Mouse (Mus musculus) heart, embryonic 13.5 days (tissue): ENCODE measurements at regions not wholly inside any gene's neighbourhood (a gene's known extent, or its start where the extent isn't known, plus 50 kb on each side); places are given as distances from the start of the nearest gene placed in this dataset.
"Not testable (repeated sequence)": the region's sequence is repeated elsewhere in the genome, so short reads cannot be mapped to it uniquely, and the experiment has no call there.

ENCODE experiments used
- ATAC-seq: fragments of 200-750 bp; cut with Nextera tagmentation; 2 replicates; pipeline ENCODE4 v1.8.0; 2017; ENCODE audit warnings: moderate TSS enrichment; ENCODE audit not compliant: insufficient number of reproducible peaks, low FRiP score, low TSS enrichment; ENCODE audit errors: extremely low read depth
- H3K27ac ChIP-seq: fragments of 300-500 bp; sonication (generic); replicated peaks from 2 replicates; pipeline ENCODE4 v1.5.1; 2015; ENCODE audit warnings: moderate library complexity, mild to moderate bottlenecking, inconsistent platforms
- H3K27me3 ChIP-seq: fragments of 300-500 bp; sonication (generic); replicated peaks from 2 replicates; pipeline ENCODE4 v1.6.1; 2015; ENCODE audit warnings: mild to moderate bottlenecking, inconsistent platforms
- H3K36me3 ChIP-seq: fragments of 300-500 bp; sonication (generic); 2 replicates; pipeline ENCODE4 v1.6.1; 2015; ENCODE audit warnings: mild to moderate bottlenecking, inconsistent platforms
- H3K4me1 ChIP-seq: fragments of 300-500 bp; sonication (generic); 2 replicates; pipeline ENCODE4 v1.6.1; 2015; ENCODE audit warnings: inconsistent platforms
- H3K4me2 ChIP-seq: fragments of 300-500 bp; sonication (generic); 2 replicates; pipeline ENCODE4 v1.6.1; 2015; ENCODE audit warnings: inconsistent platforms, mild to moderate bottlenecking, moderate library complexity
- H3K4me3 ChIP-seq: fragments of 300-500 bp; sonication (generic); 2 replicates; pipeline ENCODE4 v1.5.1; 2015; ENCODE audit warnings: moderate library complexity, mild to moderate bottlenecking, inconsistent platforms
- H3K9ac ChIP-seq: fragments of 300-500 bp; sonication (generic); 2 replicates; pipeline ENCODE4 v1.6.1; 2015; ENCODE audit warnings: inconsistent platforms, mild to moderate bottlenecking, moderate library complexity
- H3K9me3 ChIP-seq: fragments of 300-500 bp; sonication (generic); 2 replicates; pipeline ENCODE4 v1.6.1; 2016; ENCODE audit warnings: inconsistent platforms
- WGBS: fragments of 180-500 bp; shearing (Covaris S2); methylation state at CpG from one replicate; pipeline ENCODE4 v1.1.7; 2015; ENCODE audit warnings: mixed read lengths; 5-methylcytosine and 5-hydroxymethylcytosine counted together

- H3K27ac ChIP-seq = no peak overlapping the region
- H3K9me3 ChIP-seq = no peaks in the 10 kb centered on the region; the same call in 1 of the 2 replicates
- no peak overlapping the region for H3K4me2 ChIP-seq
- H3K4me3 ChIP-seq = no peak overlapping the region
- H3K4me1 ChIP-seq = peaks cover 18% of the 10 kb centered on the region
- no peaks in the 10 kb centered on the region for H3K27me3 ChIP-seq
- ATAC-seq = no peak
- WGBS = 86% methylated on average over 2 of the region's 2 CpGs
- no peaks in the 10 kb centered on the region for H3K36me3 ChIP-seq
- H3K9ac ChIP-seq = no peak overlapping the region
These were observed 240.4 kb downstream of the Enc1 start for GRCm38 (mm10) chr13:97481259-97481658.

- no peaks in the 10 kb centered on the region for H3K27me3 ChIP-seq
- H3K9me3 ChIP-seq = no peaks in the 10 kb centered on the region; the same call in 1 of the 2 replicates
- H3K36me3 ChIP-seq = no peaks in the 10 kb centered on the region
- no peak overlapping the region for H3K4me2 ChIP-seq
- H3K27ac ChIP-seq = no peak overlapping the region
- H3K4me1 ChIP-seq = peaks cover 6% of the 10 kb centered on the region
- 57% methylated on average over 10 of the region's 10 CpGs for WGBS
- H3K4me3 ChIP-seq = no peak overlapping the region
- no peak overlapping the region for H3K9ac ChIP-seq
- ATAC-seq = no peak
These were observed 238.2 kb downstream of the Enc1 start for GRCm38 (mm10) chr13:97479066-97479586.

- no peak overlapping the region for H3K27ac ChIP-seq
- no peak for ATAC-seq
- H3K4me1 ChIP-seq = peaks cover 12% of the 10 kb centered on the region
- no peak overlapping the region for H3K9ac ChIP-seq
- H3K27me3 ChIP-seq = no peaks in the 10 kb centered on the region
- 53% methylated on average over 3 of the region's 3 CpGs for WGBS
- H3K9me3 ChIP-seq = no peaks in the 10 kb centered on the region
- H3K4me2 ChIP-seq = no peak overlapping the region
- H3K4me3 ChIP-seq = no peak overlapping the region
- H3K36me3 ChIP-seq = no peaks in the 10 kb centered on the region
These were observed 233.1 kb downstream of the Enc1 start for GRCm38 (mm10) chr13:97473971-97474365.

GRCm38 (mm10) chr13:97473256-97473970, 232.5 kb downstream of the Enc1 start:
- H3K4me3 ChIP-seq = no peak overlapping the region
- H3K27ac ChIP-seq = no peak overlapping the region
- H3K9me3 ChIP-seq = no peaks in the 10 kb centered on the region
- no peak for ATAC-seq
- no peaks in the 10 kb centered on the region for H3K36me3 ChIP-seq
- H3K4me2 ChIP-seq = no peak overlapping the region
- 90% methylated on average over 7 of the region's 7 CpGs for WGBS
- no peak overlapping the region for H3K9ac ChIP-seq
- H3K4me1 ChIP-seq = peaks cover 12% of the 10 kb centered on the region
- H3K27me3 ChIP-seq = no peaks in the 10 kb centered on the region

- Histone ChIP-seq H3K9me3 (peaks cover 5% of the 10 kb centered on the region; the same call in 1 of the 2 replicates), H3K4me2 (no peak overlapping the region), H3K36me3 (no peaks in the 10 kb centered on the region), H3K27ac (no peak overlapping the region), H3K27me3 (no peaks in the 10 kb centered on the region), H3K4me3 (no peak overlapping the region), H3K4me1 (peaks cover 12% of the 10 kb centered on the region), H3K9ac (no peak overlapping the region)
- no peak for ATAC-seq
- 47% methylated on average over 10 of the region's 10 CpGs for WGBS
These were observed 229.1 kb downstream of the Enc1 start for GRCm38 (mm10) chr13:97469999-97470398.

DNA sequence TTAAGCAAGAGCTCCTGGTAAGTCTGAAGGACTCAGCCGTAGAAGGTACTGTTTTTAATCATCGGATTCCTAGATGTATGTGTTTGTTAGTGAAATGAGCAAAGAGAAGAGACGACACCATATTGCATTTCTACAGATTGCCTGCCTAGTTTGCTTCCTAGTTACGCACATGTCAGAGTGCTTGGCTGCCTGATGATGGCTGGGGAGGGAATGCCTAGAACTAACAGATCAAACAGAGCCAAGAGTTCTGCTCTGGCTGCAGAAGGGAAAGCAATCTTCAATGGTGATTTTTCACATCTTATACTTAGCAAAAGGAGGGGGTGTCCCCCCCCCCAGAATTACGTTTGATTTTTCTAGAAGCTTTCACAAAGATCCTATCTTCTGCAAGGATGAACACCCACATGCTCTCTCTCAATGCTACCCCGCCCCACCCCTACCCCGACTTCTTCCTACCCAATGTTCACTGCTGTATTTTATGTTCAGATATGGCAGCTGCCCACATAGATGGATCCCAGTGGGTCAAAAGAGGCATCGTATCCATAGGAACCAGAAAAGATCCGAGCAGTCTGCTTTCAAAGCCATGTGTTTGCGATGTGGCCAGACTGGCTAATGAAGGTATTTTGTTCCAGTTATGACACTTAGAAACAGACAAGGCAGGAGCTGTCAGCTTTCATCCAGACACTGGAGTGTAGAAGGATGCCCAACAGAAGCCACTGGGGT, 228.1 kb downstream of the Enc1 start:
- Histone ChIP-seq H3K27ac (no peak overlapping the region), H3K4me2 (no peak overlapping the region), H3K36me3 (no peaks in the 10 kb centered on the region), H3K4me1 (peaks cover 12% of the 10 kb centered on the region), H3K9me3 (peaks cover 5% of the 10 kb centered on the region; the same call in 1 of the 2 replicates), H3K27me3 (no peaks in the 10 kb centered on the region), H3K9ac (no peak overlapping the region), H3K4me3 (no peak overlapping the region)
- no peak for ATAC-seq
- 80% methylated on average over 10 of the region's 10 CpGs for WGBS

GRCm38 (mm10) chr13:97466585-97466984, 225.7 kb downstream of the Enc1 start:
- not testable (repeated sequence) for H3K27me3 ChIP-seq, ATAC-seq, H3K27ac ChIP-seq, H3K4me2 ChIP-seq, H3K4me3 ChIP-seq, H3K9ac ChIP-seq, H3K36me3 ChIP-seq, H3K9me3 ChIP-seq
- 80% methylated on average over 1 of the region's 1 CpGs for WGBS
- H3K4me1 ChIP-seq = peaks cover 27% of the 10 kb centered on the region

DNA sequence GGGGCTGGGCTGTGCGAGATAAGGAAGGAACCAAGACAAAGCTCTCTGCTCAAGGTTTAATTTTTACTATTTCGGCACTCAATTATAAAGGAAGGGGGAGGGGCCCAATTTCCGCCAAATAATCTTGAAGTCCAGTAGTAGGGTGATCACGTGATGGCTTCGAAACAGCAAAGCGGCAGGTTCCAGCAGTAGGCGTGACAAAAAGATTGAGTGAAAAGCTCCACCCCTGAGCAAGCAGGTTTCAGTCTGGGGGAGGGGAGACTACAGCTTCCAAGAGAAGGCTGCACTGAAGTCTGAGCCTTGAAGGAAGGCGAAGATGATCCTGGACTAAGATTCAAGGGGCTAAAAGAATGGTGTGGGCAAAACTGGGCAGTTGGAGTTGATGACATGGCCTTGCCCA, 222.9 kb downstream of the Enc1 start:
- Histone ChIP-seq H3K27me3 (no peaks in the 10 kb centered on the region), H3K9me3 (peaks cover 5% of the 10 kb centered on the region; the same call in 1 of the 2 replicates), H3K36me3 (no peaks in the 10 kb centered on the region), H3K4me2 (no peak overlapping the region), H3K27ac (no peak overlapping the region), H3K4me3 (no peak overlapping the region), H3K4me1 (peaks cover 29% of the 10 kb centered on the region), H3K9ac (no peak overlapping the region)
- no peak for ATAC-seq
- WGBS = 65% methylated on average over 8 of the region's 8 CpGs

- no peak for ATAC-seq
- Histone ChIP-seq H3K9ac (no peak overlapping the region), H3K27ac (peak overlapping the region; percentile 74), H3K4me1 (peaks cover 29% of the 10 kb centered on the region), H3K9me3 (peaks cover 5% of the 10 kb centered on the region; the same call in 1 of the 2 replicates), H3K4me2 (no peak overlapping the region), H3K36me3 (no peaks in the 10 kb centered on the region), H3K27me3 (no peaks in the 10 kb centered on the region), H3K4me3 (no peak overlapping the region)
- 68% methylated on average over 2 of the region's 2 CpGs for WGBS
These were observed 222.0 kb downstream of the Enc1 start for GRCm38 (mm10) chr13:97462884-97463235.

DNA sequence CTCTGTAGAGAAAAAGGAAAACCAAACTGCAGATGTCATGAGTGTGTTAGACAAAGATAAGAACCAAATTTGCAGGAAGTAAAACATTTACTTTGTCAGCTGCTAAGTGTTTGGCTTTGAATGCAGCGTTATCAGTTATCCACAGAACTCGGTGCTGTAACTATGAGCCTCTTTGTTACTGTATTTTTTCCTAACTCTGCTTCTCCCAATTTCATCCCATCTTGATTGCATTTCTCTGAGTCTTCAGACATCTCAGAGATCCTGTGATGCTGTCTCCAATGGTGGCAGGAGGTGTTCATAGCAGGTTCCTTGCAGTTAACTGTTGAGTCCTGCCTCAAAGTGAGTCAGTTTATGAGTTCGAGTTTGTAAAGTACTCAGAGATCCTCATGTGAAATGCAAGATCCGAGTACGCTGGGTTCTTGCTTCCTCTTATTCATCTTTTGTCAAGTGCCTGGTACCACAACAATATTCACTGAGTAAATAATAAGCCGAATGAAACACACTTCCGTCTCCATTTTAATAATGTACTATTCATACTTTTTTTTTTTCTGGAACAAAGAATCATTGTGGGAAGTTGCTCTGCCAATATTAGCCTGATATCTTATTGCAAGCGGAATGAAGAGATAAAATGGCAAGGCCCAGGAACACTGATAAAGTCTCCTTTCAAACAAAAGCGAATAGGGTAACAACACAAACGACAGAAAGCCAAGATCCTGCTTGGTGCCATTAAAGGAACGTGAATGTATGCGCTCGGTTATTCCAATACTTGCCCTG, 221.4 kb downstream of the Enc1 start:
- no peak overlapping the region for H3K9ac ChIP-seq
- H3K36me3 ChIP-seq = no peaks in the 10 kb centered on the region
- no peaks in the 10 kb centered on the region for H3K27me3 ChIP-seq
- peaks cover 2% of the 10 kb centered on the region; the same call in 1 of the 2 replicates for H3K9me3 ChIP-seq
- peak overlapping the region; percentile 74 for H3K27ac ChIP-seq
- peak overlapping the region; percentile 12 for H3K4me2 ChIP-seq
- peak; percentile 51; the same call in 1 of the 2 replicates for ATAC-seq
- WGBS = 44% methylated on average over 13 of the region's 13 CpGs
- no peak overlapping the region for H3K4me3 ChIP-seq
- H3K4me1 ChIP-seq = peaks cover 29% of the 10 kb centered on the region

DNA sequence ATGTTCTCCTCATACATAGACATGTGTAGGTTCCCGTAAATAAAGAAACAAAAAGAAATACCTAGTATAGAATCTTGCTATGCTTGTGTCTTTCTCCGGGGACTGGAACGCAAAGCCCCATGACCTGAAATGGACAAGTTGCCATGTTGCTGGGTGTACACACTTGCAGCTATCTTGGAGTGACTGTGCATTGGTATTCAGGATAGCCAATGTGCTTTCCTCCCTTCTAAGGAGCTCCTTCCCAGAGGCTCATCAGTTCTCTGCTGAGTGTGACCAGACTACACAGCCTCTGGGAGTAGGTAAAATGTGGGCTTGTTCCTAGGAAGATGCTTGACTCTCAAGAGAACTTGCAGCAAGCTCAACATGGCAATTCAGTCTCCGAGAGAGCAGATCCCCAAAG, 220.3 kb downstream of the Enc1 start:
- H3K36me3 ChIP-seq = no peaks in the 10 kb centered on the region
- H3K4me2 ChIP-seq = no peak overlapping the region
- H3K9me3 ChIP-seq = no peaks in the 10 kb centered on the region
- H3K9ac ChIP-seq = no peak overlapping the region
- no peaks in the 10 kb centered on the region for H3K27me3 ChIP-seq
- peak overlapping the region; percentile 65 for H3K27ac ChIP-seq
- no peak overlapping the region for H3K4me3 ChIP-seq
- no peak for ATAC-seq
- WGBS = 93% methylated on average over 4 of the region's 4 CpGs
- peaks cover 29% of the 10 kb centered on the region for H3K4me1 ChIP-seq
